Mouse (Mus musculus): ENCODE results near the gene Gipr. TPM values are rescaled to one million over a fixed set of nuclear protein-coding genes. Genes with fewer than 3 reads are reported as not detected.

Gipr gene
- polyA plus RNA-seq, 1 experiment from 2014 or later = 0.76 TPM

- Histone ChIP-seq H3K4me1 (ENCODE audit: control insufficient read depth, insufficient read depth, low read length) (no peaks in the 10 kb centered on the region), H3K4me3 (ENCODE audit: low read depth, low read length) (no peak overlapping the region), H3K9me3 (ENCODE audit: control insufficient read depth, low read length) (no peaks in the 10 kb centered on the region), H3K9ac (ENCODE audit: low read length) (no peak overlapping the region), H3K27me3 (ENCODE audit: control insufficient read depth, insufficient read depth, low read length) (no peaks in the 10 kb centered on the region), H3K36me3 (ENCODE audit: control insufficient read depth, insufficient read depth, low read length) (no peaks in the 10 kb centered on the region), H3K4me2 (ENCODE audit: low read depth) (no peak overlapping the region), H3K27ac (ENCODE audit: low read depth, low read length) (no peak overlapping the region)
- DNase-seq (ENCODE audit: low spot score) (no peak), ATAC-seq (ENCODE audit: insufficient read depth, low FRiP score, low TSS enrichment) (no peak)
- 79% methylated on average over 1 of the region's 1 CpGs for whole genome bisulfite sequencing
Observed at GRCm38 (mm10) chr7:19109565-19109964, 56.4 kb downstream of the Gipr start.

GRCm38 (mm10) chr7:19107436-19107835 is 58.5 kb downstream of the Gipr start:
- Histone ChIP-seq H3K4me1 (ENCODE audit: control insufficient read depth, insufficient read depth, low read length) (no peaks in the 10 kb centered on the region), H3K9me3 (ENCODE audit: control insufficient read depth, low read length) (no peaks in the 10 kb centered on the region), H3K9ac (ENCODE audit: low read length) (no peak overlapping the region), H3K27ac (ENCODE audit: low read depth, low read length) (no peak overlapping the region), H3K4me3 (ENCODE audit: low read depth, low read length) (no peak overlapping the region), H3K36me3 (ENCODE audit: control insufficient read depth, insufficient read depth, low read length) (no peaks in the 10 kb centered on the region), H3K4me2 (ENCODE audit: low read depth) (no peak overlapping the region), H3K27me3 (ENCODE audit: control insufficient read depth, insufficient read depth, low read length) (no peaks in the 10 kb centered on the region)
- ATAC-seq (ENCODE audit: insufficient read depth, low FRiP score, low TSS enrichment) (no peak), DNase-seq (ENCODE audit: low spot score) (no peak)
- WGBS = 59% methylated on average over 3 of the region's 3 CpGs

MicroRNAs within 50 kb of the gene (microRNA counts, 519-probe panel; counts per million panel counts)
- 171 counts per million, percentile 57 among the panel's probes with 10 or more counts for microRNA mmu-miR-330

Small RNAs within 50 kb of the gene (microRNA-seq; reads per million reads assigned to microRNA genes)
- 229 reads per million, percentile 61 among the genes with 10 or more reads in this experiment for gene Mir330

Other genes starting within 250 kb of the Gipr start
- 8.2 and 10.0 TPM in 2 replicates for gene Nova2, start 240.2 kb downstream of the Gipr start, polyA plus RNA-seq (2014; fragmentation: Nextera tagmentation; extraction: Ambion mirVana)
- 0.29 TPM in 1 of 2 replicates, not detected in the other for gene Nanos2, start 178.7 kb downstream of the Gipr start, polyA plus RNA-seq (2014; fragmentation: Nextera tagmentation; extraction: Ambion mirVana)
- gene Mypop, start 174.9 kb downstream of the Gipr start, polyA plus RNA-seq (2014; fragmentation: Nextera tagmentation; extraction: Ambion mirVana) = 4.4 and 4.7 TPM in 2 replicates
- gene Irf2bp1, start 162.1 kb downstream of the Gipr start, polyA plus RNA-seq (2014; fragmentation: Nextera tagmentation; extraction: Ambion mirVana) = 27.2 and 31.4 TPM in 2 replicates
- not detected in 2 replicates for gene Foxa3, start 142.6 kb downstream of the Gipr start, polyA plus RNA-seq (2014; fragmentation: Nextera tagmentation; extraction: Ambion mirVana)
- 30.5 and 35.6 TPM in 2 replicates for gene Sympk, start 141.8 kb downstream of the Gipr start, polyA plus RNA-seq (2014; fragmentation: Nextera tagmentation; extraction: Ambion mirVana)
- not detected in 2 replicates for gene Rsph6a, start 111.4 kb downstream of the Gipr start, polyA plus RNA-seq (2014; fragmentation: Nextera tagmentation; extraction: Ambion mirVana)
- 29.7 and 31.7 TPM in 2 replicates for gene Dmwd, start 89.9 kb downstream of the Gipr start, polyA plus RNA-seq (2014; fragmentation: Nextera tagmentation; extraction: Ambion mirVana)
- gene Dmpk, start 82.3 kb downstream of the Gipr start, polyA plus RNA-seq (2014; fragmentation: Nextera tagmentation; extraction: Ambion mirVana) = 9.4 and 10.2 TPM in 2 replicates
- 6.3 and 7.4 TPM in 2 replicates for gene Six5, start 71.5 kb downstream of the Gipr start, polyA plus RNA-seq (2014; fragmentation: Nextera tagmentation; extraction: Ambion mirVana)
- 1.3 and 1.4 TPM in 2 replicates for gene Gm4969, start 47.8 kb downstream of the Gipr start, polyA plus RNA-seq (2014; fragmentation: Nextera tagmentation; extraction: Ambion mirVana)
- 10.1 and 10.6 TPM in 2 replicates for gene Fbxo46, start 46.3 kb downstream of the Gipr start, polyA plus RNA-seq (2014; fragmentation: Nextera tagmentation; extraction: Ambion mirVana)
- gene Qpctl, start 16.8 kb downstream of the Gipr start, polyA plus RNA-seq (2014; fragmentation: Nextera tagmentation; extraction: Ambion mirVana) = 12.9 and 13.9 TPM in 2 replicates
- 148 and 152 TPM in 2 replicates for gene Snrpd2, start 16.4 kb downstream of the Gipr start, polyA plus RNA-seq (2014; fragmentation: Nextera tagmentation; extraction: Ambion mirVana)
- 1.3 and 2.0 TPM in 2 replicates for gene Eml2, start 10.3 kb upstream of the Gipr start, polyA plus RNA-seq (2014; fragmentation: Nextera tagmentation; extraction: Ambion mirVana)
- 2.4 and 2.6 TPM in 2 replicates for gene Gpr4, start 46.4 kb upstream of the Gipr start, polyA plus RNA-seq (2014; fragmentation: Nextera tagmentation; extraction: Ambion mirVana)
- gene Opa3, start 62.2 kb upstream of the Gipr start, polyA plus RNA-seq (2014; fragmentation: Nextera tagmentation; extraction: Ambion mirVana) = 43.7 and 45.9 TPM in 2 replicates
- 54.6 and 57.6 TPM in 2 replicates for gene Vasp, start 105.7 kb upstream of the Gipr start, polyA plus RNA-seq (2014; fragmentation: Nextera tagmentation; extraction: Ambion mirVana)
- not detected in 2 replicates for gene Ppm1n, start 113.9 kb upstream of the Gipr start, polyA plus RNA-seq (2014; fragmentation: Nextera tagmentation; extraction: Ambion mirVana)
- gene Rtn2, start 116.5 kb upstream of the Gipr start, polyA plus RNA-seq (2014; fragmentation: Nextera tagmentation; extraction: Ambion mirVana) = 58.2 and 60.2 TPM in 2 replicates
- gene Fosb, start 143.9 kb upstream of the Gipr start, polyA plus RNA-seq (2014; fragmentation: Nextera tagmentation; extraction: Ambion mirVana) = 0.07 TPM in 1 of 2 replicates, not detected in the other
- 91.8 and 93.3 TPM in 2 replicates for gene Ercc1, start 178.7 kb upstream of the Gipr start, polyA plus RNA-seq (2014; fragmentation: Nextera tagmentation; extraction: Ambion mirVana)
- 17.8 and 18.0 TPM in 2 replicates for gene Cd3eap, start 193.4 kb upstream of the Gipr start, polyA plus RNA-seq (2014; fragmentation: Nextera tagmentation; extraction: Ambion mirVana)
- 3.4 and 4.7 TPM in 2 replicates for gene Ppp1r13l, start 193.6 kb upstream of the Gipr start, polyA plus RNA-seq (2014; fragmentation: Nextera tagmentation; extraction: Ambion mirVana)
- gene Ercc2, start 215.9 kb upstream of the Gipr start, polyA plus RNA-seq (2014; fragmentation: Nextera tagmentation; extraction: Ambion mirVana) = 12.4 and 14.6 TPM in 2 replicates
- 3.2 and 3.4 TPM in 2 replicates for gene Klc3, start 238.0 kb upstream of the Gipr start, polyA plus RNA-seq (2014; fragmentation: Nextera tagmentation; extraction: Ambion mirVana)
- 0.41 and 0.69 TPM in 2 replicates for gene Ckm, start 238.6 kb upstream of the Gipr start, polyA plus RNA-seq (2014; fragmentation: Nextera tagmentation; extraction: Ambion mirVana)